Mouse (Mus musculus) CH12.LX (cell line): ENCODE measurements around the gene BC034090. TPM values are rescaled to one million over a fixed set of nuclear protein-coding genes. Genes with fewer than 3 reads are reported as not detected.

Experiments
- DNase-seq: peaks from one replicate; pipeline ENCODE4 v3.0.0-alpha.2; 2013; ENCODE audit errors: extremely low read depth
- H3K27ac ChIP-seq: 2 replicates; pipeline ENCODE4 v1.5.1; 2012; ENCODE audit warnings: low read depth, mild to moderate bottlenecking, control low read depth, moderate library complexity; ENCODE audit not compliant: insufficient read depth
- H3K27me3 ChIP-seq: replicated peaks from 2 replicates; pipeline ENCODE3; 2012; ENCODE audit warnings: inconsistent platforms
- H3K36me3 ChIP-seq, 2 experiments: replicated peaks in 1 of 2; 2 replicates each; pipeline versions ENCODE3 to v1.6.1; 2012; ENCODE audit warnings: inconsistent platforms in 1 of 2, low read length in 1 of 2, mild to moderate bottlenecking in 1 of 2, mixed read lengths in 1 of 2, moderate library complexity in 1 of 2; ENCODE audit not compliant: control insufficient read depth in 1 of 2, insufficient read depth in 1 of 2
- H3K4me1 ChIP-seq, 2 experiments: 2 replicates each; pipeline ENCODE4 v1.6.1; 2012; ENCODE audit warnings: inconsistent platforms in 1 of 2, moderate library complexity in 1 of 2; ENCODE audit not compliant: insufficient read depth in 2 of 2, control insufficient read depth in 1 of 2
- H3K4me2 ChIP-seq: 2 replicates; pipeline ENCODE4 v1.6.1; 2012; ENCODE audit warnings: low read depth, mild to moderate bottlenecking, control low read depth; ENCODE audit not compliant: poor library complexity, insufficient read depth, severe bottlenecking
- H3K4me3 ChIP-seq, 3 experiments: fragments of 150-350 bp in 1 of 3; sonication (generic) in 1 of 3; replicated peaks in 1 of 3; 2 replicates each; pipeline versions ENCODE3 to v1.5.1; 2011 to 2012; ENCODE audit warnings: low read depth in 2 of 3, low read length in 2 of 3, mild to moderate bottlenecking in 2 of 3, moderate library complexity in 2 of 3, control low read depth in 1 of 3, improper control_type of control experiment in 1 of 3, inconsistent platforms in 1 of 3, mixed read lengths in 1 of 3; ENCODE audit not compliant: poor library complexity in 1 of 3
- H3K79me2 ChIP-seq: replicated peaks from 2 replicates; pipeline ENCODE4 v1.6.1; 2012; ENCODE audit warnings: mild to moderate bottlenecking, moderate library complexity; ENCODE audit not compliant: control insufficient read depth, poor library complexity, insufficient read depth, severe bottlenecking; ENCODE audit errors: extremely low read depth
- H3K9ac ChIP-seq: 2 replicates; pipeline ENCODE4 v1.6.1; 2012; ENCODE audit warnings: low read depth, mild to moderate bottlenecking, control low read depth, moderate library complexity; ENCODE audit not compliant: insufficient read depth
- H3K9me3 ChIP-seq: replicated peaks from 2 replicates; pipeline ENCODE3; 2012; ENCODE audit warnings: low read length, inconsistent platforms, mixed read lengths
- BHLHE40 ChIP-seq: IDR thresholded peaks from 2 replicates; pipeline ENCODE4 v1.6.1; 2011; ENCODE audit warnings: mild to moderate bottlenecking, low read depth, low read length, improper control_type of control experiment
- CHD1 ChIP-seq: IDR thresholded peaks from 2 replicates; pipeline ENCODE4 v1.6.1; 2012; ENCODE audit warnings: low read depth, low read length, improper control_type of control experiment, inconsistent platforms
- CTCF ChIP-seq, 2 experiments: IDR thresholded peaks in 1 of 2; conservative IDR thresholded peaks in 1 of 2; 2 replicates each; pipeline ENCODE4 v1.5.1; 2011 to 2012; ENCODE audit warnings: low read depth in 2 of 2, low read length in 2 of 2, improper control_type of control experiment in 1 of 2, inconsistent platforms in 1 of 2, mild to moderate bottlenecking in 1 of 2, moderate library complexity in 1 of 2
- EP300 ChIP-seq: IDR thresholded peaks from 2 replicates; pipeline ENCODE4 v1.6.1; 2011; ENCODE audit warnings: low read length, improper control_type of control experiment
- ETS1 ChIP-seq: conservative IDR thresholded peaks from 2 replicates; pipeline ENCODE4 v1.6.1; 2012; ENCODE audit warnings: low read depth, mild to moderate bottlenecking, inconsistent platforms, low read length, improper control_type of control experiment, moderate library complexity
- JUN ChIP-seq: IDR thresholded peaks from 2 replicates; pipeline ENCODE4 v1.6.1; 2011; ENCODE audit warnings: low read depth, mild to moderate bottlenecking, low read length, improper control_type of control experiment, moderate library complexity; ENCODE audit not compliant: insufficient read depth
- MAFK ChIP-seq: IDR thresholded peaks from 2 replicates; pipeline ENCODE4 v1.6.1; 2011; ENCODE audit warnings: low read length, improper control_type of control experiment; ENCODE audit not compliant: insufficient replicate concordance
- MAX ChIP-seq: IDR thresholded peaks from 2 replicates; pipeline ENCODE4 v1.6.1; 2011; ENCODE audit warnings: low read length, improper control_type of control experiment
- MAZ ChIP-seq: IDR thresholded peaks from 2 replicates; pipeline ENCODE4 v1.6.1; 2012; ENCODE audit warnings: low read depth, mild to moderate bottlenecking, inconsistent platforms, low read length, improper control_type of control experiment, moderate library complexity
- MEF2A ChIP-seq: IDR thresholded peaks from 2 replicates; pipeline ENCODE4 v1.6.1; 2014; ENCODE audit warnings: low read depth, mild to moderate bottlenecking, inconsistent platforms, low read length, improper control_type of control experiment, borderline replicate concordance
- MXI1 ChIP-seq: IDR thresholded peaks from 2 replicates; pipeline ENCODE4 v1.6.1; 2011; ENCODE audit warnings: mild to moderate bottlenecking, low read depth, low read length, improper control_type of control experiment
- MYC ChIP-seq: IDR thresholded peaks from 2 replicates; pipeline ENCODE4 v1.6.1; 2011; ENCODE audit warnings: low read depth, mild to moderate bottlenecking, improper control_type of control experiment, low read length
- NRF1 ChIP-seq: IDR thresholded peaks from 2 replicates; pipeline ENCODE4 v1.6.1; 2014; ENCODE audit warnings: low read depth, mild to moderate bottlenecking, inconsistent platforms, low read length, improper control_type of control experiment, moderate library complexity
- PAX5 ChIP-seq: IDR thresholded peaks from 2 replicates; pipeline ENCODE4 v1.6.1; 2012; ENCODE audit warnings: low read length, inconsistent platforms, mixed read lengths
- POLR2AphosphoS2 ChIP-seq: IDR thresholded peaks from 2 replicates; pipeline ENCODE4 v1.6.1; 2011; ENCODE audit warnings: low read depth, low read length, improper control_type of control experiment
- RCOR1 ChIP-seq: conservative IDR thresholded peaks from 2 replicates; pipeline ENCODE4 v1.6.1; 2012; ENCODE audit warnings: low read depth, mild to moderate bottlenecking, inconsistent platforms, low read length, improper control_type of control experiment
- SMC3 ChIP-seq: IDR thresholded peaks from 2 replicates; pipeline ENCODE4 v1.6.1; 2011; ENCODE audit warnings: low read depth, low read length, improper control_type of control experiment
- TCF12 ChIP-seq: IDR thresholded peaks from 2 replicates; pipeline ENCODE4 v1.6.1; 2014; ENCODE audit warnings: low read depth, mild to moderate bottlenecking, inconsistent platforms, low read length, improper control_type of control experiment
- USF1 ChIP-seq: IDR thresholded peaks from 2 replicates; pipeline ENCODE4 v1.6.1; 2014; ENCODE audit warnings: low read depth, mild to moderate bottlenecking, inconsistent platforms, low read length, improper control_type of control experiment
- USF2 ChIP-seq: conservative IDR thresholded peaks from 2 replicates; pipeline ENCODE4 v1.6.1; 2011; ENCODE audit warnings: low read depth, low read length, improper control_type of control experiment
- ZC3H11A ChIP-seq: IDR thresholded peaks from 2 replicates; pipeline ENCODE4 v1.6.1; 2012; ENCODE audit warnings: low read depth, mild to moderate bottlenecking, inconsistent platforms, low read length, improper control_type of control experiment
- ZKSCAN1 ChIP-seq: IDR thresholded peaks from 2 replicates; pipeline ENCODE4 v1.6.1; 2012; ENCODE audit warnings: low read depth, inconsistent platforms, low read length, improper control_type of control experiment, borderline replicate concordance
- ZMIZ1 ChIP-seq: IDR thresholded peaks from 2 replicates; pipeline ENCODE4 v1.6.1; 2012; ENCODE audit warnings: low read depth, mild to moderate bottlenecking, inconsistent platforms, low read length, improper control_type of control experiment
- ZNF384 ChIP-seq: IDR thresholded peaks from 2 replicates; pipeline ENCODE4 v1.6.1; 2012; ENCODE audit warnings: low read depth, low read length, improper control_type of control experiment, inconsistent platforms
- dilution Hi-C: fragments of 300-500 bp; cut with MboI; formaldehyde crosslinking; loops from 2 replicates; pipeline ENCODE4 v1.14.3; 2020; ENCODE audit warnings: low sequenced_read_pairs; ENCODE audit not compliant: extremely low pct_unique_long_range_greater_than_20kb, extremely low pct_ligation_motif_present
- in situ Hi-C: fragments of 300-500 bp; cut with MboI; formaldehyde crosslinking; loops from 3 replicates; pipeline ENCODE4 v1.14.3; 2019; ENCODE audit warnings: low sequenced_read_pairs, low pct_ligation_motif_present, low pct_unique_long_range_greater_than_20kb, mixed read lengths
- polyA plus RNA-seq: library from polyadenylated mRNA; unstranded; fragments of >175 nt; gene quantifications from 2 replicates; pipeline ENCODE4 v1.2.1, GENCODE M21; 2012; ENCODE audit warnings: low read depth; ENCODE audit not compliant: insufficient read length
- total RNA-seq, 2 experiments: library from RNA; depleted of rRNA; stranded (reverse); fragments of 300-350 nt in 1 of 2; fragments of >200 nt in 1 of 2; gene quantifications; 2 replicates each; pipeline ENCODE4 v1.2.3; 2012 to 2014

The BC034090 gene
- total and polyA plus RNA-seq, 3 experiments: 1.6 to 4.6 (median 3.0) TPM

DNA sequence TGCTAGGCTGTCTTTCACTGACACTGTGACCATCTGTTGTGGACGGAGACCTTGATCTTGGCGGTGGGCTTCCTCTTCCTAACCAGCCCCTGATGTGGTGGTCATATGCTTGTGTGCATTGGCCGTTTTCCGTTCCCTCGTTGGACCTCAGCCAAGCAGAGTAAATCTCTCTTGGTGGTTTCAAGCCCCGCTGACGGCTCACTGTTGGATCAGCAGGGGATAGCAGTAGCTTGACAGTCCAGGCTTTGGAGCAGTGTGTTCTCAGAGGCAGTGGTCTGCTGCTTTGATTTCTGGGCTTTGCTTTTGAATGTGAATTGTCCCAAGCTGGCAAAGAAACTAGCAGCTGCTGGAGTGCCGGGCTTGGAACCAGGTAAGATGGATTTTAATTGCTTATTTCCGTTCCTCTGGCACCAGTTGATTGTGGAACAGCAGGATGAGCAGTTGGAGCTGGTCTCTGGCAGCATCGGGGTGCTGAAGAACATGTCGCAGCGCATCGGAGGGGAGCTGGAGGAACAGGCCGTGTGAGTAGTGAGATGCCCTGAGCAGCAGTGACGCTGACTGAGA is 51.4 kb downstream of the BC034090 start:
- no peak for TF ChIP-seq MYC
- no peak for TF ChIP-seq MAX
- no peak for TF ChIP-seq CHD1
- no peak for TF ChIP-seq RCOR1
- no peak for TF ChIP-seq ZMIZ1
- TF ChIP-seq MAFK: no peak
- TF ChIP-seq ZKSCAN1: no peak
- no peak for TF ChIP-seq ZC3H11A
- no peak for TF ChIP-seq BHLHE40
- TF ChIP-seq NRF1: no peak
- TF ChIP-seq ETS1: no peak
- no peak for TF ChIP-seq MXI1
- no peak for TF ChIP-seq USF1
- TF ChIP-seq JUN: no peak
- TF ChIP-seq CTCF (conservative IDR thresholded peaks at IDR 0.05 in 1 of 2, IDR thresholded peaks at IDR 0.05 in 1 of 2; ENCODE audit: low read depth in 2 of 2, low read length in 2 of 2): no peak
- TF ChIP-seq ZNF384: no peak
- no peak for TF ChIP-seq POLR2AphosphoS2
- no peak for TF ChIP-seq MAZ
- no peak for TF ChIP-seq TCF12

DNA sequence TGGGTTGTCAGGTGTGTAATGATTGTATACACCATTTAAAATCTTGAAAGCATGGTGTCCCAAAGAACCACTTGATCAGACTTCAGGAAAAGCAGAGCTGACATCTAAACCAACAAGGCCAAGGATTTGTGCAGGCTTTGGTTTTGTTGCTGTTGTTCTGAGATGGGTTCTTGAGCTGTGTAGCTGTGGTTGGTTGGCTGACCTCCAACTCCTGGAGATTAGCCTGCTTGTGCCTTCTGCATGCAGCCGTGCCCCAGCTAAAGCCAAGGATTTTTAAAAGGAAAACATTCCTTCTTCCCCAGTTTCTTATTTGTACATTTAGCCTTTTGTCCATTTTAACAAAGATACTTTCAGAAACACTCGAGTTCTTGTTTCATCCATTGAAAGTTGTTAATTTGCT is 52.6 kb downstream of the BC034090 start:
- no peaks in the 10 kb centered on the region for H3K4me1 ChIP-seq

More for the DNA sequence above, 51.4 kb downstream of the BC034090 start:
- Histone ChIP-seq H3K4me2 (no peak overlapping the region), H3K4me3 (no peak overlapping the region), H3K27me3 (no peaks in the 10 kb centered on the region), H3K9me3 (no peaks in the 10 kb centered on the region), H3K36me3 (peaks cover 49 to 85% of the 10 kb centered on the region in 2 experiments), H3K27ac (no peak overlapping the region), H3K4me1 (peaks cover 3 to 5% of the 10 kb centered on the region in 2 experiments), H3K9ac (no peak overlapping the region), H3K79me2 (no peaks in the 10 kb centered on the region)
- in situ Hi-C loops: no loop called here
- dilution Hi-C loops: no loop called here
- DNase-seq: no peak

More for the DNA sequence above, 52.6 kb downstream of the BC034090 start:
- TF ChIP-seq BHLHE40 (no peak), MEF2A (no peak), USF2 (no peak), NRF1 (no peak), PAX5 (no peak), ZMIZ1 (no peak), MYC (no peak), SMC3 (no peak), POLR2AphosphoS2 (no peak), ZNF384 (no peak), JUN (no peak), EP300 (no peak)
- TF ChIP-seq, all 38 proteins: peak for 0
- H3K9ac ChIP-seq: no peak overlapping the region
- dilution Hi-C loops (no loop called here), in situ Hi-C loops (no loop called here)
- no peaks in the 10 kb centered on the region for H3K27me3 ChIP-seq
- H3K4me2 ChIP-seq: no peak overlapping the region
- H3K27ac ChIP-seq: no peak overlapping the region
- H3K4me3 ChIP-seq: no peak overlapping the region
- no peaks in the 10 kb centered on the region for H3K9me3 ChIP-seq
- no peaks in the 10 kb centered on the region for H3K79me2 ChIP-seq
- no peak for DNase-seq
- H3K36me3 ChIP-seq: peaks cover 54 to 84% of the 10 kb centered on the region in 2 experiments
